Mouse (Mus musculus) hindbrain, embryonic 10.5 days (tissue): ENCODE data around the gene Hus1. TPM values are rescaled to one million over a fixed set of nuclear protein-coding genes. Genes with fewer than 3 reads are reported as not detected.

Source experiments
- DNase-seq: peaks from one replicate; pipeline ENCODE4 v3.0.0-alpha.2; 2017; ENCODE audit warnings: low spot score
- H3K27ac ChIP-seq: fragments of 300-500 bp; sonication (generic); 2 replicates; pipeline ENCODE4 v1.5.1; 2016; ENCODE audit warnings: mild to moderate bottlenecking, moderate library complexity
- H3K27me3 ChIP-seq: fragments of 300-500 bp; sonication (generic); 2 replicates; pipeline ENCODE4 v1.6.1; 2016; ENCODE audit warnings: mild to moderate bottlenecking; ENCODE audit not compliant: poor library complexity, insufficient read depth, severe bottlenecking
- H3K36me3 ChIP-seq: fragments of 300-500 bp; sonication (generic); 2 replicates; pipeline ENCODE4 v1.6.1; 2016; ENCODE audit warnings: mild to moderate bottlenecking, moderate library complexity
- H3K4me1 ChIP-seq: fragments of 300-500 bp; sonication (generic); replicated peaks from 2 replicates; pipeline ENCODE4 v1.6.1; 2016; ENCODE audit warnings: mild to moderate bottlenecking
- H3K4me3 ChIP-seq: fragments of 300-500 bp; sonication (generic); 2 replicates; pipeline ENCODE4 v1.5.1; 2016; ENCODE audit warnings: mild to moderate bottlenecking, moderate library complexity
- H3K9me3 ChIP-seq: fragments of 300-500 bp; sonication (generic); 2 replicates; pipeline ENCODE4 v1.6.1; 2016; ENCODE audit warnings: mild to moderate bottlenecking, moderate library complexity
- WGBS: fragments of 180-500 bp; shearing (Covaris S2); methylation state at CpG from one replicate; pipeline ENCODE4 v1.1.7; 2016; 5-methylcytosine and 5-hydroxymethylcytosine counted together
- polyA plus RNA-seq: library from polyadenylated mRNA; unstranded; fragments of >200 nt; fragmentation: Nextera tagmentation; extraction: Ambion mirVana; gene quantifications from 2 replicates; pipeline ENCODE4 v1.2.1, GENCODE M21; 2016

Hus1 gene
- polyA plus RNA-seq, 1 experiment from 2014 or later = 15.1 TPM

DNA sequence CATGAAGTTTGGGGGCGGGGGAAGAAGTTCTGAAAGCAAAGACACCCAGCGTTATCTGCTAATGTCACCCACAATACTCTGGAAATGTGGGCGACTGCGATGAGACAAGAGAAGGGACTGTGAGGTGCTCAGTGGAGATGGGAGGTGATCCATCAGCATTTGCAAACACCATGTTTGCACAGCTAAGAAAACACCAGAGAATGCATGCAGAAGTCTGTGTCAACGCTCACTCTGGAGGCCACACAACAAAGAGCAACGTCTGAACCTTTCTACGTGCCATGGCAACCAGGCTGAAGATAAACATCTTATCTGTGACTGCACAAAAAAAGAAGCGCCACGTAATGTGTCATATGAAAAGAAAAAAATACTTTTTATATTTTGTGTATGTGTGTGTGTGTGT, 40.5 kb downstream of the Hus1 start:
- H3K27me3 ChIP-seq = no peaks in the 10 kb centered on the region
- WGBS = 69% methylated on average over 9 of the region's 9 CpGs
- H3K36me3 ChIP-seq = no peaks in the 10 kb centered on the region
- H3K9me3 ChIP-seq = no peaks in the 10 kb centered on the region
- peaks cover 18% of the 10 kb centered on the region; the same call in 1 of the 2 replicates for H3K4me1 ChIP-seq
- no peak overlapping the region for H3K4me3 ChIP-seq
- no peak overlapping the region for H3K27ac ChIP-seq
- no peak for DNase-seq

DNA sequence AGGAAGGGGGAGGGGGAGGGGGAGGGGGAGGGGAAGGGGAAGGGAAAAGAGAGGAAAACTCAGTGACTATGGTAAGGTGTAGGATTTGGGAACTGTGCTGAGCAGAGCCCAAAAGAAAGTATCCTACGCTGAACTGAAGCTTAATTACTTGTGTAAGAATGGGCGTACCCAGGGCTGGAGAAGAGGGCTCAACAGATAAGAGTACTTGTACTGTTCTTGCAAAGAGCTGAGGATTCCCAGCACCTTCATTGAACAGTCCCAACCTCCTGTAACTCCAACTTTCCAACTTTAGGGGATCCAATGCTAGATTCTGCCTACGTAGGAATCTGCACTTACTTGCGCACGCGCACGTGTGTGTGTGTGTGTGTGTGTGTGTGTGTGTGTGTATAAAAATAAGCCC, 42.9 kb downstream of the Hus1 start:
- Histone ChIP-seq H3K4me1 (0 out of 2 replicates have a peak, but pooled peaks cover 3% of the 10 kb centered on the region), H3K27me3 (no peaks in the 10 kb centered on the region), H3K9me3 (no peaks in the 10 kb centered on the region), H3K27ac (no peak overlapping the region), H3K36me3 (no peaks in the 10 kb centered on the region), H3K4me3 (no peak overlapping the region)
- WGBS = 96% methylated on average over 7 of the region's 7 CpGs
- no peak for DNase-seq

DNA sequence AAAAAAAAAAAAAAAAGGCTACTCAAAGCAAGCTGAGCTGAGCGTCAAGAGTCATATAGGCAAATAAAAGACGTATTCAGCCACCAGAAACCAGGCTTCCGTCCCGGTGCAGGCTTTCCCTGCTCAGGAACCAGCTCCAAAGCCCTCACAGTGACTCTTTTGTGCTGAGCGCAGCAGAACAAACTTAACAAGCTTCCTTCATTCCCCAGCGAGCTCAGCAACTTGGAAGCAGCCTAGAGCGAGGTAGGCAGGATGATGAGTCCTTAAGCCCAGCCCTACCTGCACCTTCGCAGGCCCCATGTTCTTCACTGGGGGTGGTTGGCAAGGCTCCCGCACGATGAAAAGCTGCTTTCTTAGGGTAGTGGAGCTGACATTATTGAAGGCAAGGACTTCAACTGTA, 52.4 kb downstream of the Hus1 start:
- H3K4me3 ChIP-seq = no peak overlapping the region
- peak; percentile 11 for DNase-seq
- WGBS = 61% methylated on average over 10 of the region's 10 CpGs
- H3K27ac ChIP-seq = no peak overlapping the region
- no peaks in the 10 kb centered on the region for H3K36me3 ChIP-seq
- H3K4me1 ChIP-seq = 0 out of 2 replicates have a peak, but pooled peaks cover 6% of the 10 kb centered on the region
- no peaks in the 10 kb centered on the region for H3K27me3 ChIP-seq
- no peaks in the 10 kb centered on the region for H3K9me3 ChIP-seq

DNA sequence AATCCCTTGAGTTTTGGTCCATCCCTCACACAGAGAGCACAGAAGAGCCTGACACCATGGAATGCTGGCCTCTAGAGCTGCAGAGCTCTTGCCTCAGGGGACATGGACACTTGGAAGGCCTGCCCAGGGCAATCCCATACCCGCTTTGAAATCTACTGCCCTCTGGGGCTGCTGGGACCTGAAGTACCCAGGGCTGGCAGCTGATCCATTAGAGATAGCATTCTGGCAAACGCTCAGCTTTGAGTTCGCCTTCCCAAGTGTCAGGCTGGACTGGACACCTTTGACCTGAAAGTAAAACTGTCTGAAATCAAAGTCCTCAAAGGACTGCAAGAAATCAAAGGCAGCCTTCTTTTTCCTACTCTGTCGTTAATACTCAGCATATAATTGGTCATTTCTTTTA, 52.9 kb downstream of the Hus1 start:
- H3K4me3 ChIP-seq = no peak overlapping the region
- H3K36me3 ChIP-seq = no peaks in the 10 kb centered on the region
- no peak overlapping the region for H3K27ac ChIP-seq
- peak; percentile 10 for DNase-seq
- no peaks in the 10 kb centered on the region for H3K27me3 ChIP-seq
- H3K9me3 ChIP-seq = no peaks in the 10 kb centered on the region
- 59% methylated on average over 4 of the region's 4 CpGs for WGBS
- H3K4me1 ChIP-seq = 0 out of 2 replicates have a peak, but pooled peaks cover 6% of the 10 kb centered on the region

DNA sequence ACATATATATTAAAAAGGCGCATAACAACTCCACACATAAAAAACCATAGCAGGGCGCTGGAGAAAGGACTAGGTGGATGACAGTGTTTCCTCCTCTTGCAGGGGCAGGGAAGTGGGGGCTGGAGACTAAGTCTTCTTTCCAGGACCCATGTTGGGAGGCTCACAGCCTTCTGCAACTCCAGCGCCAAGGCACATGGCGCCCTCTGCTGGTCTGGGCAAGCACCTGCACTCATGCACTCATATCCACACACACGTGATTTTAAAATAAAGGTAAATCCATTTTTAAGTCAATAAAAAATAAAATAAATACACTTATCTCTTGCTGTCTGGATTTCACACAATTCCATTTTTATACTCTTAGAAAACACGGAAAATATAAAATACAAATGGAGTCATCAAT, 54.0 kb downstream of the Hus1 start:
- Histone ChIP-seq H3K36me3 (no peaks in the 10 kb centered on the region), H3K27ac (no peak overlapping the region), H3K4me3 (no peak overlapping the region), H3K9me3 (no peaks in the 10 kb centered on the region), H3K27me3 (no peaks in the 10 kb centered on the region), H3K4me1 (0 out of 2 replicates have a peak, but pooled peaks cover 6% of the 10 kb centered on the region)
- 71% methylated on average over 6 of the region's 6 CpGs for WGBS
- DNase-seq = no peak

DNA sequence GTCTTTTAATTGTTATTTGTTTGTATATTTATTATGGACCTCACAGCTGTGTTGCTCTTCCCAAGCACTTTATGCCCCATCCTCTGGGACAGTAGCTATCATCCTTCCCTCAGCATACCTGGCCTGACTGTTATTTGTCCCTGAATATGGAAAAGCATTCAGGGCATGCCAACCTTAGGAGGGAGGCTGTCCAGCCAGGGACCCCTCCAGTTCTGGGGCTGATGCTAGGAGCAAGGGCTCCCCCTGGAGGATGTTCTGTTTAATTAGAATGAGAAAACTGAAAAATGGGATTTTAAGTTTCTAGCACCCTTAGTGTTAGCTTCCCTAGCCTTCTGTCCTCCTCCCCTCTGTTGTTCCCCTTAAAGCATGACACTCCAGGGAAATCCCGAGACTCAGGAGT, 55.3 kb downstream of the Hus1 start:
- H3K4me3 ChIP-seq = no peak overlapping the region
- DNase-seq = peak; percentile 27
- H3K36me3 ChIP-seq = no peaks in the 10 kb centered on the region
- H3K9me3 ChIP-seq = no peaks in the 10 kb centered on the region
- H3K27me3 ChIP-seq = no peaks in the 10 kb centered on the region
- no peak overlapping the region for H3K27ac ChIP-seq
- H3K4me1 ChIP-seq = 0 out of 2 replicates have a peak, but pooled peaks cover 6% of the 10 kb centered on the region
- 12% methylated on average over 1 of the region's 1 CpGs for WGBS

DNA sequence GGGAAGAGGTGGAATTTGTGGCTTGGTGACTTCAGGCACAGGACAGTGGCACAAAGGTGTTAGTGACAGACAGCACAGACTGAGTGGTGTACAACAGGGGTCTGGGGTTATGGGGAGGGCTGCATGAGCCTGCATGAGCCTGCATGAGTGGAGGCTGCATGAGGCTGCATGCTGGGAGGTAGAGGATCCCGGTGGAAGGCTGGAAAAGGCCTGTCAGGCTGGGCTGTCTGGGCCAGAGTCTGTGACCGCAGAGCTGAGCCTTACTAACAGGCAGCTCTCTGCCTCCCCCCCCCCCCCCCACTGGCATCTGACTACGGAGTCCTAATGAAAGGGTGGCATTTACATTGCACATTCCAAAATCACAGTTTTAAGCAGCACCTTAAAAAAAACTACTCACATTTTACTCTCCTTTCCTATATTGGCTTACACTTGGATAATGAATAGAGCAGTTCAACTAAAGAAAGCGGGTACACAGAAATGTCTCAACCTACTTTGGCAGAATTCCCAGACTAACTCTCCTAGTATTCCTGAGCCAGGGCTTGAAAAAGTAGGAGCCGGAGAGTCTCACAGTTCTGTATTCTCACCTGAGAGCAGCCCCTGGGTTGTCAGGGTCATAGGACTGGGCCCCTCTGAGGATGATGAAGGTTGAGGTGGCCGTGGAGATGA, 61.1 kb downstream of the Hus1 start:
- 84% methylated on average over 6 of the region's 6 CpGs for WGBS
- H3K4me1 ChIP-seq = no peaks in the 10 kb centered on the region
- H3K4me3 ChIP-seq = no peak overlapping the region
- H3K36me3 ChIP-seq = no peaks in the 10 kb centered on the region
- no peaks in the 10 kb centered on the region for H3K9me3 ChIP-seq
- H3K27me3 ChIP-seq = no peaks in the 10 kb centered on the region
- DNase-seq = no peak
- no peak overlapping the region for H3K27ac ChIP-seq

DNA sequence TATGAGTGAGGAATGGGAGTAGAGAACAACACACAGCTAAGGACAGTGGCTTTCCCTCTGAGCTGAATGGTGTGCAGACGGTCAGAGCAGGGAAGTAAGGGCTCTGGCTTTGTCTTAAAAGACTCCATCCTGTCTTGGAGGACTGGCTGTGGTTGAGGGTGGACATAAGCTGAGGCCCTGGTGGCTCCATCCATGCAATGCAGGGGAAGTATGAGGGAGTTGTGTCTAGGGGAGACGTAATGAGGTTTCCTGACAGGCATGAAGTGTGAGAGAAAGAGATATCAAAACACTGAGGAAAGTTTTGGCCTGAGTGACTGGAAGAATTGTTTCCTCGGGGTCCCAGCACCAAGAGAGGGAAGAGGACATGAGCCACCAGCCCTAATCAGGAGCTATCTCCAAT, 62.1 kb downstream of the Hus1 start:
- DNase-seq = no peak
- no peaks in the 10 kb centered on the region for H3K27me3 ChIP-seq
- 75% methylated on average over 3 of the region's 3 CpGs for WGBS
- no peaks in the 10 kb centered on the region for H3K9me3 ChIP-seq
- no peak overlapping the region for H3K4me3 ChIP-seq
- 0 out of 2 replicates have a peak overlapping the region, but pooled peaks have one; percentile 30 for H3K27ac ChIP-seq
- no peaks in the 10 kb centered on the region for H3K36me3 ChIP-seq
- 0 out of 2 replicates have a peak, but pooled peaks cover 3% of the 10 kb centered on the region for H3K4me1 ChIP-seq

DNA sequence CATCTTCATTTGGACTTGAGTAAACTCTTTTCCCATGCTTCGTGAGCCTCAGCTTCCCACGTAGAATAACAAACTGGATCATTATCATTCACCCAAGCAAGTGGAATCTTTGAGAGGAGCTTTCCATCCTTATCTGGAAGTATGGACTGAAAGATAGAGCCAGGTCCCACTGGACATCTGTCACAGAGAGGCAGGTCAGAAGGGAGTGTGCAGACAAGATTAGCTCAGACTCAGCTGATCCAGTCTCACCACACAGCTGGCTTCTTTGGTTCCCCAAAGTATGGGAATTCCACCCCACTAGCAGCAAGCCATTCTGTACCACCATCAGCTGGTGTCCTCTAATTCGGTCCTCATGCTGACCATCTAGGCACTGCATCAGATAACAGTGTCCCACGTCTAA, 66.9 kb downstream of the Hus1 start:
- H3K36me3 ChIP-seq = no peaks in the 10 kb centered on the region
- DNase-seq = no peak
- no peaks in the 10 kb centered on the region for H3K27me3 ChIP-seq
- H3K4me3 ChIP-seq = no peak overlapping the region
- 0 out of 2 replicates have a peak, but pooled peaks cover 3% of the 10 kb centered on the region for H3K4me1 ChIP-seq
- H3K9me3 ChIP-seq = no peaks in the 10 kb centered on the region
- 82% methylated on average over 4 of the region's 4 CpGs for WGBS
- no peak overlapping the region for H3K27ac ChIP-seq

Other genes with a start within 250 kb of the Hus1 start
- 0.03 TPM in 1 of 2 replicates, not detected in the other for gene Pkd1l1, start 37.9 kb downstream of the Hus1 start, polyA plus RNA-seq
- gene Gm11992, start 37.4 kb upstream of the Hus1 start, polyA plus RNA-seq = 1.2 and 1.3 TPM in 2 replicates
- gene Sun3, start 37.8 kb upstream of the Hus1 start, polyA plus RNA-seq = 0.14 TPM in 1 of 2 replicates, not detected in the other
- 12.0 and 14.8 TPM in 2 replicates for gene Upp1, start 106.9 kb upstream of the Hus1 start, polyA plus RNA-seq
- 0.01 TPM in 2 replicates for gene Abca13, start 180.8 kb upstream of the Hus1 start, polyA plus RNA-seq